Mouse (Mus musculus): ENCODE data around the gene Rab3gap2. TPM values are rescaled to one million over a fixed set of nuclear protein-coding genes. Genes with fewer than 3 reads are reported as not detected.

Gene Rab3gap2
- total RNA-seq (2023): 10 to 100 TPM; 41.9 to 49.0 TPM

DNA sequence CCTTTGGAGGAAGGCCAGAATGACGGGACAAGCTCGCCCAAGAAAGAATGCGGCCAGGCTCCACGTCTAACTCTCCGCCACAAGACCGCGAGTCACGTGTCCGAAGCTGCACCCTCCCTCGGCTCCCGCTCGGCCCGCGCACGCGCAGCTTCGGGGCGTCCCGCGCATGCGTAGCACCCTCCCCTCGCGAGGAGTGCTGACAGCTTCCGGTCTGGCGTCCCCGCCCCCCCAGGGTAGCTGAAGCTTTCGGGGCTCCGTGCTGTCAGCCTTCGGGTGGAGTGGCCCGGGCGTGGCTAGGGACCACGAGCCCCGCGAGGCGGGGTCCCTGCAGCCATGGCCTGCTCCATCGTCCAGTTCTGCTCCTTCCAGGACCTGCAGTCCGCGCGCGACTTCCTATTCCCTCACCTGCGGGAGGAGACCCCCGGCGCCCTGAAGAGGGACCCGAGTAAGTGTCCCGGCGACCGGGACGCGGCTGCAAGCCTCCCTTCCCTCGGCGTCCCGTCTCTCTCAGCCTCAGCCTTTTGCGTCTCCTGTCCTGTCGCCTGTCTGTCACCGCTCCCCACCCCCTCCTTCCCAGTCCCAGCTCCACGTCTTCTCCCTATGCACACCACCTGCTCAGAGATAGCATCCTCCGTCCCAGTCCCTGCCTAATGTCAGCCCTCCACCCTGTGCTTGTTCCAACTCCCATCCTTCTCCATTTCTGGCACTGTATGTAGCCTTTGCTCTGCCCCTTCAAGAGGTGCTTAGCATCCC is at the start of gene Rab3gap2:
Gene Rab3gap2, plus strand, starts transcription at position 209 of the 753 bp plus-strand sequence.

DNA sequence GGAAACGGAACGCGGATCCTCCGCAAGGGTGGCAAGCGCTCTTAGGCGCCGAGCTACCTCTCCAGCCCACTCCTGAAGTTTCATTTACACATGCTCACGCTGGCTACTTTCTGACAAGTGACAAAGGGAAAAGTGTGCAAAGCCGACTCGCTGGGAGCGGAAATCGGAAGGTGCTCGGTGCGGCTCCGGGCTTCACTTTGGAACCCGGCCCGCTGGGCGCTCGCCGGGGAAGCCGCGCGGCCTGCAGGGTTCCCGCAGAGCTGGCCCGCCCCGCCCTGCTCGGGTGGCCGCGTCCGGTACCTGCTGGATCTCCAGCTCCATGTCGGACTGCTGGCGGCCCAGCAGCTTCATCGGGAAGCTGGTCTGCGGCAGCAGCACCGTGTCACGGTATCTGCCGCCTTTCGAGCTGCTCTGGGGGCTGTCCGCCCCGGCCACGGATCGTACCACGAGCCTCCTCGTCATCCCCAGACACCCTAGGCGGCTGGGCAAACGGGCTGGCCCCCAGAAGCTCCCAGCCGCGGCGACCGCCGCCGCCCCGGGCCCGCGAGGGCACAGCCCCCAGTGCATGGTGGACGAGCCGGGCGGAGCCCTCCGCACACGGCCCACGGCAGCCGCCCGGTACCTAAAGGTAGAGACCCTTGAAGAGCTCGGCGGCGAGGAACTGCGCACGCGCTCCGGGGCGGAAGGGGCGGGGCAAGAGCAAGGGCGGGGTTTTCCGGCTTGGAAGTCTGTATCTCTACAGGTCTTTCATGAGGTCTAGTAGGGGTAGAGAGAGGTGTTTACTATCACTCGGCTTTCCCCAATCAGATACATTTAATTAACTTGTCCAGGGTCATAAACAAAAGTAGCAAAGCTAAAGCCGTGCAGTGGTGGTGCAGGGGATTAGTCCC is 125.0 kb downstream of the Rab3gap2 start, which contains the start of gene Iars2:
Gene Iars2, minus strand, starts transcription at position 676 of the 890 bp plus-strand sequence.

DNA sequence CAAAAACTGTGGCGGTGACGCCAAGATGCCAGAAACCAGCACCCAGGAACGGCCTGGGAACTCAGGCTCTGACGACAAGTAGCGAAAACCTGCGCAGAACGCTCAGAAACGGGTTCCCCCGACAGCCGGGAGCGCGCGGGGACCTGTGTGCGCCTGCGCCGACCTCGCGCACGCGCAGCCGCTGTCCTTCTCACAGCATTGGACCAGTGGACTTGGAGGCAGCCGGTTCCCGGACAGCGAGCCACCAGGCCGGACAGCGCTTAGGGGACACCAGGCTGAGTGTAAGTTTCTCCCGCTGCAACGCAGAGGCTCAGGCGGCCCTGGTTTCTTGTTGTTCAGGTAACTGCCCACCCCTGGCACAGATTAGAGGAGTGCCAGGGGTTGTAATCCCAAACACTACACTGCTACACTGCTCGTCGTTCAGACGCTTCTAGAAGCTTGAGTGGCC is 128.1 kb downstream of the Rab3gap2 start, which contains the start of gene Bpnt1:
Gene Bpnt1, plus strand, starts transcription at position 167 of the 448 bp plus-strand sequence.

Other genes starting within 250 kb of the Rab3gap2 start
- not detected for gene Mark1, start 204.5 kb upstream of the Rab3gap2 start, total RNA-seq (2023)
- 10 to 100 TPM; 35.7 to 41.7 TPM for gene Iars2, start 125.3 kb downstream of the Rab3gap2 start, total RNA-seq (2023)
- 10 to 100 TPM; 20.4 to 25.0 TPM for gene Bpnt1, start 128.0 kb downstream of the Rab3gap2 start, total RNA-seq (2023)
- gene Eprs, start 158.9 kb downstream of the Rab3gap2 start, total RNA-seq (2023): 100 to 1,000 TPM; 112 to 121 TPM

Data from T-cell, adult 66 days (primary cell).